Mouse (Mus musculus): ENCODE data around the gene Gsta2. TPM values are rescaled to one million over a fixed set of nuclear protein-coding genes. Genes with fewer than 3 reads are reported as not detected.
A peak's percentile ranks its signal among the peaks of the same experiment; 100 is the strongest.

Gsta2 gene
- total RNA-seq (2021): not detected
- long read RNA-seq, experiment 1: 0 reads
- long read RNA-seq, experiment 2, partial matches to known transcripts: 0 of 1 reads
- long read RNA-seq, experiment 2, other reads (novel, unspliced or antisense): 1 of 1 reads

GRCm38 (mm10) chr9:78355611-78356010 is at the start of gene Gsta2:
Gsta2 (minus strand) TSS chr9:78355788.
- DNase-seq (ENCODE audit: low spot score in 2 of 2): no peak
- intact Hi-C loops (cut with DNase I): no loop called here

- no peak for DNase-seq (ENCODE audit: low spot score in 2 of 2)
- intact Hi-C loops (cut with DNase I): no loop called here
These were observed 46.0 kb upstream of the Gsta2 start for GRCm38 (mm10) chr9:78401596-78401995.

- DNase-seq (ENCODE audit: low spot score in 2 of 2): no peak
These were observed 45.0 kb upstream of the Gsta2 start for GRCm38 (mm10) chr9:78400570-78400969.

GRCm38 (mm10) chr9:78396517-78396916 is 40.9 kb upstream of the Gsta2 start:
- no peak for DNase-seq (ENCODE audit: low spot score in 2 of 2)
- intact Hi-C loops (cut with DNase I): no loop called here

More at GRCm38 (mm10) chr9:78400570-78400969, 45.0 kb upstream of the Gsta2 start:
- intact Hi-C loops (cut with DNase I): no loop called here

GRCm38 (mm10) chr9:78395630-78396351 is 40.2 kb upstream of the Gsta2 start, which contains the start of gene Ddx43:
Ddx43 (plus strand) TSS chr9:78395777.
- intact Hi-C loops (cut with DNase I): no loop called here
- DNase-seq (ENCODE audit: low spot score in 2 of 2): peak; percentile 18 to 31

GRCm38 (mm10) chr9:78395244-78395629 is 39.6 kb upstream of the Gsta2 start:
- intact Hi-C loops (cut with DNase I): no loop called here
- no peak for DNase-seq (ENCODE audit: low spot score in 2 of 2)

- intact Hi-C loops (cut with DNase I): no loop called here
- peak in 1 of 2 experiments; percentile 4 for DNase-seq (ENCODE audit: low spot score in 2 of 2)
These were observed 39.0 kb upstream of the Gsta2 start for GRCm38 (mm10) chr9:78394602-78395001.

- DNase-seq (ENCODE audit: low spot score in 2 of 2): no peak
- intact Hi-C loops (cut with DNase I): no loop called here
These were observed 38.2 kb upstream of the Gsta2 start for GRCm38 (mm10) chr9:78393741-78394140.

GRCm38 (mm10) chr9:78389981-78390380 is 34.4 kb upstream of the Gsta2 start:
- DNase-seq (ENCODE audit: low spot score in 2 of 2): no peak
- intact Hi-C loops (cut with DNase I): no loop called here

- DNase-seq (ENCODE audit: low spot score in 2 of 2): no peak
- intact Hi-C loops (cut with DNase I): no loop called here
These were observed 31.4 kb upstream of the Gsta2 start for GRCm38 (mm10) chr9:78386947-78387346.

- no peak for DNase-seq (ENCODE audit: low spot score in 2 of 2)
- intact Hi-C loops (cut with DNase I): no loop called here
These were observed 30.3 kb upstream of the Gsta2 start for GRCm38 (mm10) chr9:78385893-78386292.

- DNase-seq (ENCODE audit: low spot score in 2 of 2): peak; percentile 39
- intact Hi-C loops (cut with DNase I): no loop called here
These were observed 22.7 kb upstream of the Gsta2 start, which contains the start of gene Ooep for GRCm38 (mm10) chr9:78378113-78378785. Ooep (minus strand) TSS chr9:78378725.

- DNase-seq (ENCODE audit: low spot score in 2 of 2): no peak
- intact Hi-C loops (cut with DNase I): no loop called here
These were observed 22.0 kb upstream of the Gsta2 start for GRCm38 (mm10) chr9:78377546-78377945.

GRCm38 (mm10) chr9:78375486-78375885 is 19.9 kb upstream of the Gsta2 start:
- DNase-seq (ENCODE audit: low spot score in 2 of 2): no peak
- intact Hi-C loops (cut with DNase I): no loop called here

- DNase-seq (ENCODE audit: low spot score in 2 of 2): no peak
- intact Hi-C loops (cut with DNase I): no loop called here
These were observed 19.3 kb upstream of the Gsta2 start for GRCm38 (mm10) chr9:78374885-78375389.

GRCm38 (mm10) chr9:78374397-78374796 is 18.8 kb upstream of the Gsta2 start:
- intact Hi-C loops (cut with DNase I): no loop called here
- DNase-seq (ENCODE audit: low spot score in 2 of 2): no peak

GRCm38 (mm10) chr9:78372827-78373504 is 17.4 kb upstream of the Gsta2 start:
- no peak for DNase-seq (ENCODE audit: low spot score in 2 of 2)
- intact Hi-C loops (cut with DNase I): no loop called here

GRCm38 (mm10) chr9:78371441-78371840 is 15.9 kb upstream of the Gsta2 start:
- DNase-seq (ENCODE audit: low spot score in 2 of 2): no peak
- intact Hi-C loops (cut with DNase I): no loop called here

- intact Hi-C loops (cut with DNase I): no loop called here
These were observed 14.2 kb upstream of the Gsta2 start for GRCm38 (mm10) chr9:78369786-78370185.

GRCm38 (mm10) chr9:78369349-78369748 is 13.8 kb upstream of the Gsta2 start:
- DNase-seq (ENCODE audit: low spot score in 2 of 2): no peak
- intact Hi-C loops (cut with DNase I): no loop called here

More at GRCm38 (mm10) chr9:78369786-78370185, 14.2 kb upstream of the Gsta2 start:
- no peak for DNase-seq (ENCODE audit: low spot score in 2 of 2)

Measured in left cerebral cortex, postnatal 14 days (tissue).